Mouse (Mus musculus) bone marrow macrophage, adult 2 months (primary cell): ENCODE data around the gene Exoc2. TPM values are rescaled to one million over a fixed set of nuclear protein-coding genes. Genes with fewer than 3 reads are reported as not detected.
A peak's percentile ranks its signal among the peaks of the same experiment; 100 is the strongest.

Experiments used
- H3K27ac ChIP-seq: 2 replicates; pipeline ENCODE4 v1.5.1; 2012; ENCODE audit warnings: low read depth, low read length; ENCODE audit not compliant: insufficient read depth
- H3K4me1 ChIP-seq: 2 replicates; pipeline ENCODE4 v1.6.1; 2012; ENCODE audit warnings: low read length; ENCODE audit not compliant: control insufficient read depth, insufficient read depth
- H3K4me3 ChIP-seq: 2 replicates; pipeline ENCODE4 v1.5.1; 2012; ENCODE audit warnings: mild to moderate bottlenecking, low read length, moderate library complexity; ENCODE audit not compliant: insufficient read depth
- CTCF ChIP-seq: IDR thresholded peaks from 2 replicates; pipeline ENCODE4 v1.5.1; 2012; ENCODE audit warnings: low read depth, mild to moderate bottlenecking, low read length, moderate library complexity
- POLR2A ChIP-seq: IDR thresholded peaks from 2 replicates; pipeline ENCODE4 v1.6.1; 2012; ENCODE audit warnings: mild to moderate bottlenecking, low read depth, low read length, borderline replicate concordance
- polyA plus RNA-seq: library from polyadenylated mRNA; stranded (reverse); fragments of >200 nt; gene quantifications from 2 replicates; pipeline ENCODE4 v1.2.4, GENCODE M21; 2012; ENCODE audit not compliant: missing spikeins, insufficient read depth, insufficient read length

The Exoc2 gene
- polyA plus RNA-seq, 1 experiment: 29.5 TPM

DNA sequence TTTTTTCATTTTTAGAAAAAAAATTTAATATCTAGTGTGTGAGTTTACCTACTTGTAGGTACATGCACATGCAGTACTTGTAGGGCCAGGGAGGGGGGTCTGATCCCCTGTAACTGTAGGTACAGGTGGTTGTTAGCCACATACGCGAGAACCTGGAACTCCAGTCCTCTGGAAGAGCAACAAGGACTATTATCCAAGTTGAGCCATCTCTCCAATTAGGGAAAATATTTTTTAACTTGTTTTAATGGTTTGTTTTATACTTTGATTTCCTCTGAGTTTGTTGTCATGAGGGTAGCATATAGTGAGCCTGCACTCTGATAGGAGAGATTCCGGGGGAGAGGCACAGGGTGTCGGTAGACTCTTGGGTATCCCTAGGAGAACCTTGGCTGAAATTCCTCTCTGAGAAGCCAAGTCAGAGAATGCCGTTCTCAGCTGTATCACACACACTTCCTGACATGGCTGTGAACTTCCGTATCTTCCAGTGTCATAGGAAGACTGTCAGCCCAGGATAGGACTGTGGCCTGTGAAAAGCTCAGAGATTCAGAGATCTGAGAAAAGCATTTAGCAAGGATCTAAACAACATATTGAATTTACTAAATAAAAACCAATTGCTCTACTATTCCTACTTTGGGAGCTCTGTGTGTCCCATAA lies 206.3 kb downstream of the Exoc2 start:
- TF ChIP-seq CTCF (no peak), POLR2A (no peak)
- Histone ChIP-seq H3K4me1 (peaks cover 37% of the 10 kb centered on the region), H3K4me3 (no peak overlapping the region), H3K27ac (peak overlapping the region; percentile 59)

DNA sequence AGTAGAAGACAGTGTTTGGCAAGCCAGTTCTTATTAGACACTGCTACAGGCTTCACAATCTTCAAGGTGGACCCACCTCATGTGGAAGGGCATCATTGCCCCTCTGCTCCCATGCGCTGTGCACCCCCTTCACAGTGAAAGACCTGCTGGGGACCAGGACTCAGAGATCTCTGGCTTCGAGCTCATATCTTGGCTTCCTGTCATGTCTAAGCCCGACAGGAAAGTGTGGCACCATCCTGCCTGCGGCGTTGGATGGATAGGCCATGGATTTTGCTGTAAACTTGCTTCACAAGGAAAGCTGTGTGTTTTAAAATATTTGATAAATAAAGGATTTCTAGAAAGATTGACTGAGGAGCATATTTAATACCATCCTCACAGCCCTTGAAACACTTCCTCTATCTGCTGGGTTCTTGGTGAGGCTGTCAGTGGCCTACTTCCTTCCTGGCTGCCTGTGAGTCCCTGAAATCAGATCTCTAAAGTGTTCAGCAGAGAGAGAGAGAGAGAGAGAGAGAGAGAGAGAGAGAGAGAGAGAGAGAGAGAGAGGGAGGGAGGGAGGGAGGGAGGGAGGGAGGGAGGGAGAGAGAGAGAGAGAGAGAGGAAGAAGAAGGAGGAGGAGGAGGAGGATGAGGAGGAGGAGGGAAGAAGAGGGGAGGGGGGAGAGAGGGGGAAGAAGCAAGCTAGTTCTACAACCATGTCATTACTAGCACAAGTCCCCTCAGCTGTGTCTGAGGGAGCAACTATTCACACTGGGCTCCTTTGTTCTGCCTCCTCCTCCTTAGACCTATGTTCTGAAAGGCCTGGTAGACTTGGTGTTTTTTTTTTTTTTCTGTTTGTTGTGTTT lies 207.0 kb downstream of the Exoc2 start:
- no peak overlapping the region for H3K4me3 ChIP-seq
- H3K27ac ChIP-seq: peak overlapping the region; percentile 80
- peaks cover 37% of the 10 kb centered on the region for H3K4me1 ChIP-seq
- TF ChIP-seq POLR2A: no peak
- no peak for TF ChIP-seq CTCF

DNA sequence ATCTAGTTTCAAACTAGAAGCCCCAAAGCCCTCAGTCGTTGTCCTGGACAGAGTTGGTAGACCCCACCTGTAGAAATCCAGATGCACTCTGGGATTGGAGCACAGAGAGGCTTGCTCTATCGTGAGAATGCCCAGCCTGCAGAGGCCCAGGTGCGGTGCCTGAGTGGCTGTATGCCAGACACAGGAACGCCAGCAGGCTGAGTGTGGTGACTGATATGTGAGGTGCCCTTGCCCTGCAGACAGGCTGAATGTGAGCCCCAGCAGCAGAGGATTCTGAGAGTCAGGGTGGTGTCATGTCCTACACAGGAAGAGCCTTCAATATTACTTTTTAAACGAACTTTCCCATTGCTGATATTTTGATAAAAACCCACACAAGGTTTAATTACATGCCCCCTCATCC lies 208.0 kb downstream of the Exoc2 start:
- H3K4me3 ChIP-seq: no peak overlapping the region
- TF ChIP-seq CTCF (no peak), POLR2A (no peak)
- no peak overlapping the region for H3K27ac ChIP-seq
- H3K4me1 ChIP-seq: peaks cover 37% of the 10 kb centered on the region

DNA sequence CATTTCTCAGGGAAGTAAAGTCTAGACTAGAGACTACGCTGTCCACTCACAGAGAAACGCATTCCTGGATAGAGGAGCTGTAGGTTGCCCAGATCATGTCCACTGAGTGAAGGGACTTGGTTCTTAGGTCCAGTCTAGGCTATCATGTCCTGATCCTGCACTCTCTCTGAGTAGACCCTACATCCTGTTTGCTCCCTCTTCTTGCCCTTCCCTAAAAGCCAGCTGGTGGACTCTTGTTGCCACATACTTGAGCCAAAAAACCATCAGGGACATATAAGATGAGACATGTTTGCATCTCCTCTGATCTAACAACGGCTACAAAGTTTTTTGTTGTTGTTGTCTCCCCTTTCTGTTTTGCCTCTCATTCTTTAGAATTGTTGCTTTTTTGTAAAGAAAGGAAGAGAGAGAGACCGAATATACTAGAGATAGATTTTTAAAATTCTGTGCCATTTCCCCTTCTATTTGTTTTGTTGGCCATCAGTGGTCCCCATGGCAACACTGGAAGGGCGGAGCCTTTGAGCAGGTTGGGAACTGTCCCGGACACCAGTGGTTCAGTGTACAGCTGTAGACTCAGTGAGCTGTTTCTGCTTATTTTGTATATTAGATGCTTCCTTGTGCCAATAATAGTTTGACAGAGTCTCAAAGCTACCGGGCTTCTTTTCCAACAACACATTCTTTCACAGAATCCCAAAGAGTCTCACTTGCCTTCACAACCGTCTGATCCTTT lies 209.7 kb downstream of the Exoc2 start:
- no peak overlapping the region for H3K4me3 ChIP-seq
- TF ChIP-seq POLR2A (no peak), CTCF (no peak)
- H3K27ac ChIP-seq: no peak overlapping the region
- peaks cover 31% of the 10 kb centered on the region for H3K4me1 ChIP-seq

Other genes with a start within 250 kb of the Exoc2 start
- gene Irf4, start 224.9 kb downstream of the Exoc2 start, polyA plus RNA-seq: 7.5 and 9.3 TPM in 2 replicates
- gene Hus1b, start 26.3 kb downstream of the Exoc2 start, polyA plus RNA-seq: not detected in 2 replicates
- gene Gm5447, start 111 bp upstream of the Exoc2 start, polyA plus RNA-seq: not detected in 2 replicates